In the genomic region with DNA sequence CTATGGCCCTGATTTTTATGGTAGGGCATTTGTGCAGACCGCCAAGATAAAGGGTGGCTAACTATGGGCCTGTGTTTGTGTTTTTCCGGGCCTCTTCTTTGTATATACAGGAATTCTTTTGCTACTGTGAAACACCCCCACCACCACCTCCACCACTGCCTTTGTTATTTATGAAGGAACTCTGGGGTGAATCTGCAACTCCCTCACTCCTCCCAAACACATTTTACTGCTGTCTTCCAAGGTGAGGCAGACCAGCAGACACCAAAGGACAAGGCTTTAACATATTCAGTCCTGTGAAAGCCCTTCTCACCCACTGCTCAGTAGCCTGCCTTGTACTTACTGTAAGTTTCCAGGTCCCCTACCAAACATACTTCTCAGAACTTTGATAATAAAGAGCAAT, we compare ENCODE assay signal across 1 mouse cellular context.
TF ChIP-seq lines count a peak whose summit lies in the region.

No protein-coding gene starts in this region.

TF ChIP-seq in ES-E14, 5 proteins besides CTCF, POLR2A, EP300 and RAD21 (continued from another document):
- TF ChIP-seq HCFC1 (IDR thresholded peaks at IDR 0.05; ENCODE audit: borderline replicate concordance, insufficient read depth, low read length) (no peak), MAFK (IDR thresholded peaks at IDR 0.05; ENCODE audit: insufficient read depth, low read depth, low read length) (no peak), ZNF384 (IDR thresholded peaks at IDR 0.05; ENCODE audit: low read depth, low read length) (no peak), ZC3H11A (IDR thresholded peaks at IDR 0.05; ENCODE audit: borderline replicate concordance, low read depth, low read length) (no peak)
